Mouse (Mus musculus) frontal cortex, adult 2 months (tissue): ENCODE data around the gene Kcnq1. TPM values are rescaled to one million over a fixed set of nuclear protein-coding genes. Genes with fewer than 3 reads are reported as not detected.

Experiments used
- polyA plus RNA-seq: library from polyadenylated mRNA; depleted of rRNA; stranded (reverse); fragments of >200 nt; gene quantifications from 2 replicates; pipeline ENCODE4 v1.2.3, GENCODE M21; 2012; rRNA removed

Gene Kcnq1
- polyA plus RNA-seq, 1 experiment: 1.4 TPM

Other genes starting within 250 kb of the Kcnq1 start
- gene Th, start 175.2 kb upstream of the Kcnq1 start, polyA plus RNA-seq: 132 and 135 TPM in 2 replicates
- gene Ascl2, start 137.1 kb upstream of the Kcnq1 start, polyA plus RNA-seq: 0.90 and 1.3 TPM in 2 replicates
- gene Tspan32, start 101.3 kb upstream of the Kcnq1 start, polyA plus RNA-seq: 0.34 and 0.36 TPM in 2 replicates
- gene Cd81, start 53.6 kb upstream of the Kcnq1 start, polyA plus RNA-seq: 516 and 607 TPM in 2 replicates
- gene Tssc4, start 37.1 kb upstream of the Kcnq1 start, polyA plus RNA-seq: 68.2 and 74.2 TPM in 2 replicates
- gene Trpm5, start 11.7 kb upstream of the Kcnq1 start, polyA plus RNA-seq: 0.04 and 0.13 TPM in 2 replicates